Mouse (Mus musculus): ENCODE results near the gene Mamld1.

Mamld1 gene

DNA sequence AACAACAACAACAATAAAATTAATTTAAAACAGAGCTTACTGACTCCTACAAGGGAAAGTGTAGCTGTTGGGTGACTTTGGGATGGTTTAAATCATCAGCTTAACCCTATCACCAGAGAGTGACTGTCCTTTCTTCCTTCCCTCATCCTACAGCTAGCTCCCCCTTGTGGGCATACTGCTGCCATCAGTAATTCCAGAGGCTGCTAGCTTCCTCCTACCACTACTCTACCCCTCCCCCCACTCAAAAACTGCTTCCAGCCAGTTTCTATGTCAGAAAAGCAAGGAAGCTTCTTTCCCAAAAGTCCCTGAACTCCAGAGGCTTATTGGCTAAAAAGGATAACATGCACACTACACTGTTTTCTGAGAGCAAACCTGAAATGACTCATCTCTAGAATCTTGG lies 81.4 kb downstream of the Mamld1 start:
- DNase-seq (ENCODE audit: extremely low spot score, low read depth, low spot score) = no peak

DNA sequence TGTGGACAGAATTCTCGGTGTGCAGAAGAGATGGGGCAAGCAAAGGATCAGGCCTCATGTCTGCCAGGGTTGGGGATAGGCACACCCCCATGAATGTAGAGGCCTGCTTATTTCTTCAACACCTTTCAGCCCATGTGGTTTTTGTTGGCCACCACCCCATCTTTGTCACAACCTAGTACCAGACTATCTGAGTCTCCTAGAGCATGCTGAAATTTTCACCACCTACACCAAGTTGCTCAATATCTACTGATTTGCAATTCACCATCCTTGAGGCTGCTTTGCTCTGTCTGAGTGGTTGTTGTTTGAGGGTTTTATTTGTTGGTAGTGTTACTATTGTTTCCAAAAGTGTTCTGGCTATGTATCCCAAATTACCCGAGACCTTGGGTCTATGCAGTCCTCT lies 91.3 kb downstream of the Mamld1 start:
- DNase-seq (ENCODE audit: extremely low spot score, low read depth, low spot score) = no peak

DNA sequence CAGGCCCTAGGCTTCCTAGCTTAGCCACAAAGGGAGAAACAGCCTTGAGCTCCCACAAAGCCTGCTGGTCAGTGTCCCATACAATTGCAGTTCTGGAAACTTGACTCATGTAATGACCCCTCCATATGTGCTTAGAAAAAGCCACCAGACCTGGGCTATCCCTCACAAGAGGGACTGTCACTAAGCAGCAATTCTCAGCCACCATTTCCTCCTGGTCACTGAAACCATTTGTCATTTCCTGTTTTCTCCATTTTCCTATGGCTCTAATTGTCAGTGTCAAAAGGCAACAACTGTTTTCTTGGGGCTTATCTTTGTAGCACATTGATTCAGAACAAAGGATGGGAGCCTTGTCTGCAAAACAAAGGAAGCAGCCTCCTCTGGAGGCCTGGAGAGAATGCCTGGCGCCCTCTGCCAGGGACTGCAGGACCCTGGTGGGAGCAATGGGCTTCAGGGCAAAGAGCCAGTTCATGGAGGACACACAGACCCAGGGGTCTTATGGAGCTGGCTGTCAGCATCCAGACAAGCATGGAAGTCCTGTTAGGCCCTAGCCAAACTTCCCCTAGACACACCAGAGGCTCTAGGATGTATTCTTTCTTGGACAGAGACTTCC lies 99.5 kb downstream of the Mamld1 start:
- DNase-seq (ENCODE audit: extremely low spot score, low read depth, low spot score) = no peak

DNA sequence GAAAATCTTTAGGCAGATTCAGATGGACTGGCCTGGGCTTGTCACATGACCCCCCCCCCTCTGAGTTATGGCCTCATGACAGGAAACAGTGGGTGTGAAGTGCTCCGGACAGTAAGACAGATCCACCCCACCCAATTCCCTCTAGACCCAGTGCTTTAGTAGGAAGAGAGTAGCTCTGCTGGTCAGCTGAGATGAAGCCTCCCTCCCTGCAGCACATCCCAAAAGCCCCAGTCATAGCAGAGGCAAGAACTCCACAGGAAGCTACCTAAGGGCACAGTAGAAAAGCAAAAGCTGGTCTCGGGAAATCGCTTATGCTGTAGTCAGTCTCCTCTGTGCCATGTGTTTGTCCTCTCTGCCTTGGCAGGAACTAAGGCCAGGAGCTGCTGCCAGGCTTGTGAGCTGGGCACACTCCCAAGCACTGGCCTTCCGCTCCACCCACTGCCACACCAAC lies 100.5 kb downstream of the Mamld1 start:
- no peak for DNase-seq (ENCODE audit: extremely low spot score, low read depth, low spot score)

DNA sequence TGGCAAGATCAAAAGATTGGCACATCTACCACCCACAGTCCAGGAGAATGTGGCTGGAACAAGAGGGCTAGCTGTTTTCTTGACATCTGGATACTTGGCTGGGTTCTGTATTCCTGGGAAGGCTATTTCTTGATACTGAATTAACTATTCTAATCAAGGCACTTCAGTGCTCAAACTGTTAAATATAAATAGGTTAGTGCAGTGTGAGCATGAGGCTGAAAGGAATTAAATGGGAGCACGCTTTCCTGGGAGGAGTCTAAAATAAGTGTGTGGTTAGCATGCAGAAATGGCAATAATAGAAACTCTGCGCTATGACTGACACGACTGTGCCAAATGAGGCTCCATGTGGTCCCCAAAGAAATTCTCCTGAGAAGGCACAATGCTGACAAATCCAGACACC lies 131.5 kb downstream of the Mamld1 start:
- DNase-seq (ENCODE audit: extremely low spot score, low read depth, low spot score) = no peak

DNA sequence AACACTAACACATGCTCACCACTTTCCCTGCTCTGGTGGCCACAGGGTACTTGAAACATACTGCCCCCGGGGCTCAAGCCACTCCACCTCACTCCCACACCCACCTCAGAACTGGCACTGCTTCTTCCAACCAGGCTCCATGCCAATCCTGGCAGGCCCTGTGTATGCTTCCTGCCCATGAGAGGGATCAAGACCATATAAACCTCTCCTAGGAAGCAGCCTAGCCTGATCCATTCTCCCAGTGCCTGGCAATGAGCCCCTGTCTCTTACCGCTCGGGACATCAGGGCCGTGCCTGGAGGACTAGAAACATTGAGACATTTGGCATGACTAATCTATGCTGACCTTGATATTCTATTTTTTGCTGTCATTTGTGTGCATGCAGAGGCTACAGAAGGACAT lies 133.6 kb downstream of the Mamld1 start:
- DNase-seq (ENCODE audit: extremely low spot score, low read depth, low spot score) = no peak

DNA sequence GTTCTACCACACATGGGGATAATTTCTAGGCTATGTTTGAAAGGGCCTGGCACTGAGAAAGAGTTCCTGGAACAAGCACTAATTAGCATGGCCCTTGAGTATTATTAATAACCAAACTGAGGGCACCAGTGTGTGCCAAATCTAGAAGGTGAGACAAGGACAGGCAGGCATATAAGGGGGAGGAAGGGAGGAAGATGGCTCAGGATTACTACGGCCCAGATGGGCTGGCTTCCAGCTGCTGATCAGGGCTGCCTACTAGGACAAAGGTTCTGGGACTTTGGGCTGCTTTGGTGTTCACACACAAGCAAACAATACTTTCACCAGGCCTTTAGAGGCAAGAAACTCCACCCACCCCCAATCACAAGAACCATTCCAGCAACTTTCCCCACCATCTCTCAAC lies 136.3 kb downstream of the Mamld1 start:
- no peak for DNase-seq (ENCODE audit: extremely low spot score, low read depth, low spot score)

DNA sequence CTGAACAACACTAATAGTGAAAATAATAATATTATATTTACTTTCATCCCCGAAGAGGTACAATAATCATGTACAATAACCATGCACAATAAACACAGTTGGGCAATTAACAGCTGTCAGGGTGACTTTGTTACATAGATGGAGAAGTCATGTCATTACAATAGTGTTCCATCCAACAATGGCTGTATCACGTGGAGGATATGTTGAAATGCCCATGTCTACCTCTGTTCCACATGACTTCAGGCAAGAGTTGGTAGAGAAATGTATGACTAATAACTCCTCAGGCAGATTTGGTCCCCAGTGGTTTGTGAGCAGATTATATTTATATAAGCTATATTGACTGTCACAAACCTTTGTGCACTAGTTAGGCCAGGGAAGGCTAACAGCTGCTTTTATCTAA lies 154.7 kb downstream of the Mamld1 start:
- DNase-seq (ENCODE audit: extremely low spot score, low read depth, low spot score) = no peak

Measured in hindlimb bud, embryonic 11.5 days (tissue).